Mouse (Mus musculus) limb, embryonic 14.5 days (tissue): ENCODE data around the gene Catsper2. TPM values are rescaled to one million over a fixed set of nuclear protein-coding genes. Genes with fewer than 3 reads are reported as not detected.

Experiments used
- ATAC-seq: fragments of 200-750 bp; cut with Nextera tagmentation; 2 replicates; pipeline ENCODE4 v1.8.0; 2017; ENCODE audit warnings: low read depth, moderate number of reproducible peaks, moderate TSS enrichment; ENCODE audit not compliant: low FRiP score
- DNase-seq: peaks from one replicate; pipeline ENCODE4 v3.0.0-alpha.2; 2015; ENCODE audit warnings: low spot score
- H3K27ac ChIP-seq: fragments of 300-500 bp; sonication (generic); replicated peaks from 2 replicates; pipeline ENCODE4 v1.5.1; 2014; ENCODE audit warnings: low read depth, mild to moderate bottlenecking, low read length, moderate library complexity, mixed read lengths
- H3K27me3 ChIP-seq: fragments of 300-500 bp; sonication (generic); 2 replicates; pipeline ENCODE4 v1.6.1; 2014; ENCODE audit warnings: low read length, mixed read lengths; ENCODE audit not compliant: control insufficient read depth, insufficient read depth
- H3K36me3 ChIP-seq: fragments of 300-500 bp; sonication (generic); 2 replicates; pipeline ENCODE4 v1.6.1; 2014; ENCODE audit warnings: mild to moderate bottlenecking, low read length, moderate library complexity, mixed read lengths; ENCODE audit not compliant: control insufficient read depth, insufficient read depth
- H3K4me1 ChIP-seq: fragments of 300-500 bp; sonication (generic); 2 replicates; pipeline ENCODE4 v1.6.1; 2014; ENCODE audit warnings: antibody characterized with exemption, low read length, mixed read lengths; ENCODE audit not compliant: control insufficient read depth, insufficient read depth
- H3K4me2 ChIP-seq: fragments of 300-500 bp; sonication (generic); replicated peaks from 2 replicates; pipeline ENCODE4 v1.6.1; 2014; ENCODE audit warnings: low read depth, mild to moderate bottlenecking, low read length, moderate library complexity; ENCODE audit not compliant: severe bottlenecking
- H3K4me3 ChIP-seq: fragments of 300-500 bp; sonication (generic); replicated peaks from 2 replicates; pipeline ENCODE4 v1.5.1; 2014; ENCODE audit warnings: low read length
- H3K9ac ChIP-seq: fragments of 300-500 bp; sonication (generic); 2 replicates; pipeline ENCODE4 v1.6.1; 2014; ENCODE audit warnings: mild to moderate bottlenecking, low read depth, low read length, moderate library complexity; ENCODE audit not compliant: severe bottlenecking
- H3K9me3 ChIP-seq: fragments of 300-500 bp; sonication (generic); 2 replicates; pipeline ENCODE4 v1.6.1; 2016; ENCODE audit warnings: low read length; ENCODE audit not compliant: control insufficient read depth
- POLR2A ChIP-seq: fragments of 200-500 bp; IDR thresholded peaks from 2 replicates; pipeline ENCODE4 v1.8.0; 2012; ENCODE audit warnings: inconsistent platforms, mild to moderate bottlenecking, moderate library complexity, borderline replicate concordance; ENCODE audit not compliant: insufficient read depth, insufficient read length; ENCODE audit errors: extremely low read depth
- whole genome bisulfite sequencing: fragments of 180-500 bp; shearing (Covaris S2); extraction: QIAGEN DNeasy Blood & Tissue Kit; methylation state at CpG from one replicate; pipeline ENCODE4 v1.1.7; 2014; 5-methylcytosine and 5-hydroxymethylcytosine counted together
- microRNA-seq: library from miRNA; unstranded; fragments of <30 nt; microRNA quantifications from one replicate; pipeline ENCODE4, GENCODE M21; 2016
- polyA plus RNA-seq, 2 experiments: library from polyadenylated mRNA; depleted of rRNA in 1 of 2; stranded (reverse) in 1 of 2; unstranded in 1 of 2; fragments of >200 nt; fragmentation: Nextera tagmentation in 1 of 2; extraction: Ambion mirVana in 1 of 2; gene quantifications; 2 replicates each; pipeline versions ENCODE4 v1.2.1 to v1.2.3; 2012 to 2014

The Catsper2 gene
- polyA plus RNA-seq, 2 experiments: 1.7 to 4.1 TPM

DNA sequence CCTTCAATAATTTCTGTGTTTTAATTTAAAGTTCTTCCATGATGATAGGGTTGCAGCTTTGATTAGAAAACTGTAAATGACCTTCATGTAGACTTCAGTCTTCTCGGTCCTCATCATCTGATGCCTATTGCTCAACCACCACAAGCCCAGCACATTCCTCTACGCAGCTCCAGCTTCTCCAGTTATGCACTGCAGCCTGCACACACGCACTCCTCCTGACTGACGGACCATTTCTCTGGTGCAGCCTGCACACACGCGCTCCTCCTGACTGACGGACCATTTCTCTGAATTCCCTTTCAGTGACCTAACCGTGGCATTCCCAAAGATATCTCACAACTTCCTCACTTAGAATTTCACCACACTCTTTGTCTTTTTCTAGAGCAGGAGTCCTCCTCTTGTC, 60.4 kb downstream of the Catsper2 start:
- H3K27me3 ChIP-seq: no peaks in the 10 kb centered on the region
- DNase-seq: no peak

More for the DNA sequence above, 60.4 kb downstream of the Catsper2 start:
- TF ChIP-seq POLR2A: no peak
- Histone ChIP-seq H3K36me3 (no peaks in the 10 kb centered on the region), H3K4me1 (0 out of 2 replicates have a peak, but pooled peaks cover under 1% of the 10 kb centered on the region), H3K4me2 (no peak overlapping the region), H3K9me3 (no peaks in the 10 kb centered on the region), H3K9ac (no peak overlapping the region), H3K27ac (no peak overlapping the region), H3K4me3 (no peak overlapping the region)
- WGBS: 79% methylated on average over 8 of the region's 8 CpGs
- no peak for ATAC-seq

Small RNAs within 50 kb of the gene (microRNA-seq; reads per million reads assigned to microRNA genes)
- gene Gm22953: not detected

Other genes with a start within 250 kb of the Catsper2 start
- gene Tubgcp4, start 243.1 kb downstream of the Catsper2 start, polyA plus RNA-seq (2012; rRNA removed): 53.6 and 66.3 TPM in 2 replicates
- gene Tubgcp4, start 243.1 kb downstream of the Catsper2 start, polyA plus RNA-seq (2014; fragmentation: Nextera tagmentation; extraction: Ambion mirVana): 47.9 and 49.4 TPM in 2 replicates
- 6.8 and 7.2 TPM in 2 replicates for gene Zscan29, start 242.7 kb downstream of the Catsper2 start, polyA plus RNA-seq (2012; rRNA removed)
- gene Zscan29, start 242.7 kb downstream of the Catsper2 start, polyA plus RNA-seq (2014; fragmentation: Nextera tagmentation; extraction: Ambion mirVana): 9.2 and 10.2 TPM in 2 replicates
- 67.7 and 75.6 TPM in 2 replicates for gene Trp53bp1, start 142.4 kb downstream of the Catsper2 start, polyA plus RNA-seq (2012; rRNA removed)
- 51.2 and 67.2 TPM in 2 replicates for gene Trp53bp1, start 142.4 kb downstream of the Catsper2 start, polyA plus RNA-seq (2014; fragmentation: Nextera tagmentation; extraction: Ambion mirVana)
- gene Map1a, start 124.2 kb downstream of the Catsper2 start, polyA plus RNA-seq (2012; rRNA removed): 7.1 and 7.6 TPM in 2 replicates
- 7.8 and 9.3 TPM in 2 replicates for gene Map1a, start 124.2 kb downstream of the Catsper2 start, polyA plus RNA-seq (2014; fragmentation: Nextera tagmentation; extraction: Ambion mirVana)
- 12.4 and 13.0 TPM in 2 replicates for gene Ppip5k1, start 58.4 kb downstream of the Catsper2 start, polyA plus RNA-seq (2012; rRNA removed)
- 7.6 and 10.3 TPM in 2 replicates for gene Ppip5k1, start 58.4 kb downstream of the Catsper2 start, polyA plus RNA-seq (2014; fragmentation: Nextera tagmentation; extraction: Ambion mirVana)
- gene Ckmt1, start 56.1 kb downstream of the Catsper2 start, polyA plus RNA-seq (2012; rRNA removed): 5.4 and 7.1 TPM in 2 replicates
- 12.0 and 20.1 TPM in 2 replicates for gene Ckmt1, start 56.1 kb downstream of the Catsper2 start, polyA plus RNA-seq (2014; fragmentation: Nextera tagmentation; extraction: Ambion mirVana)
- gene Strc, start 26.6 kb downstream of the Catsper2 start, polyA plus RNA-seq (2012; rRNA removed): 0.01 TPM in 2 replicates
- not detected in 2 replicates for gene Strc, start 26.6 kb downstream of the Catsper2 start, polyA plus RNA-seq (2014; fragmentation: Nextera tagmentation; extraction: Ambion mirVana)
- 395 and 416 TPM in 2 replicates for gene Pdia3, start within 50 bp of the Catsper2 start, polyA plus RNA-seq (2012; rRNA removed)
- 523 and 526 TPM in 2 replicates for gene Pdia3, start within 50 bp of the Catsper2 start, polyA plus RNA-seq (2014; fragmentation: Nextera tagmentation; extraction: Ambion mirVana)
- gene Ell3, start 30.5 kb upstream of the Catsper2 start, polyA plus RNA-seq (2012; rRNA removed): 3.0 and 4.8 TPM in 2 replicates
- 6.3 and 8.2 TPM in 2 replicates for gene Ell3, start 30.5 kb upstream of the Catsper2 start, polyA plus RNA-seq (2014; fragmentation: Nextera tagmentation; extraction: Ambion mirVana)
- 459 and 792 TPM in 2 replicates for gene Serf2, start 35.4 kb upstream of the Catsper2 start, polyA plus RNA-seq (2012; rRNA removed)
- gene Serf2, start 35.4 kb upstream of the Catsper2 start, polyA plus RNA-seq (2014; fragmentation: Nextera tagmentation; extraction: Ambion mirVana): 635 and 646 TPM in 2 replicates
- 35.9 and 45.0 TPM in 2 replicates for gene Hypk, start 39.5 kb upstream of the Catsper2 start, polyA plus RNA-seq (2012; rRNA removed)
- gene Hypk, start 39.5 kb upstream of the Catsper2 start, polyA plus RNA-seq (2014; fragmentation: Nextera tagmentation; extraction: Ambion mirVana): 94.1 and 110 TPM in 2 replicates
- 1.1 and 1.4 TPM in 2 replicates for gene Serinc4, start 43.0 kb upstream of the Catsper2 start, polyA plus RNA-seq (2012; rRNA removed)
- 0.18 and 0.70 TPM in 2 replicates for gene Serinc4, start 43.0 kb upstream of the Catsper2 start, polyA plus RNA-seq (2014; fragmentation: Nextera tagmentation; extraction: Ambion mirVana)
- gene Mfap1b, start 60.3 kb upstream of the Catsper2 start, polyA plus RNA-seq (2012; rRNA removed): 11.6 and 16.8 TPM in 2 replicates
- gene Mfap1b, start 60.3 kb upstream of the Catsper2 start, polyA plus RNA-seq (2014; fragmentation: Nextera tagmentation; extraction: Ambion mirVana): 54.1 and 60.2 TPM in 2 replicates
- 9.3 and 14.6 TPM in 2 replicates for gene Mfap1a, start 92.9 kb upstream of the Catsper2 start, polyA plus RNA-seq (2012; rRNA removed)
- 23.8 and 23.9 TPM in 2 replicates for gene Mfap1a, start 92.9 kb upstream of the Catsper2 start, polyA plus RNA-seq (2014; fragmentation: Nextera tagmentation; extraction: Ambion mirVana)
- gene Wdr76, start 92.9 kb upstream of the Catsper2 start, polyA plus RNA-seq (2012; rRNA removed): 12.3 and 12.7 TPM in 2 replicates
- 6.1 and 6.7 TPM in 2 replicates for gene Wdr76, start 92.9 kb upstream of the Catsper2 start, polyA plus RNA-seq (2014; fragmentation: Nextera tagmentation; extraction: Ambion mirVana)